Mouse (Mus musculus) cerebellum, adult 2 months (tissue): ENCODE measurements around the gene Alk.

Experiments
- CTCF ChIP-seq: fragments of 200-500 bp; IDR thresholded peaks from 2 replicates; pipeline ENCODE4 v1.5.1; 2011; ENCODE audit warnings: low read depth, mild to moderate bottlenecking, control low read depth, low read length, moderate library complexity, borderline replicate concordance; ENCODE audit not compliant: insufficient read depth
- POLR2A ChIP-seq: fragments of 200-500 bp; IDR thresholded peaks from 2 replicates; pipeline ENCODE4 v1.6.1; 2011; ENCODE audit warnings: low read length, control low read depth, borderline replicate concordance; ENCODE audit not compliant: insufficient read depth

- TF ChIP-seq CTCF (no peak), POLR2A (no peak)
Measured at GRCm38 (mm10) chr17:72230891-72231290, 373.5 kb downstream of the Alk start.
